Comparison of ENCODE assay signal across 1 mouse cellular context in genomic region chr7:45182199-45182601, GRCm38 (mm10).
TF ChIP-seq lines count a peak whose summit lies in the region.

No protein-coding gene starts in this region.

TF ChIP-seq in MEL, 35 proteins besides CTCF, POLR2A, EP300 and RAD21 (continued from another document):
- TF ChIP-seq MXI1 (IDR thresholded peaks at IDR 0.05; ENCODE audit: low read depth, low read length) (no peak; the same call in 1 of the 2 replicates), TBP (IDR thresholded peaks at IDR 0.05; ENCODE audit: low read depth, low read length) (0 out of 2 replicates have a peak, but pooled peaks have one; percentile 46), MAX (IDR thresholded peaks at IDR 0.05; ENCODE audit: low read length) (peak; percentile 69), CHD1 (IDR thresholded peaks at IDR 0.05; ENCODE audit: low read depth, low read length) (no peak), TCF12 (IDR thresholded peaks at IDR 0.05; ENCODE audit: low read depth, low read length) (peak; percentile 39)
